Mouse (Mus musculus): ENCODE results near the gene Slc7a12. TPM values are rescaled to one million over a fixed set of nuclear protein-coding genes. Genes with fewer than 3 reads are reported as not detected.

The Slc7a12 gene
- polyA plus RNA-seq (2014; fragmentation: Nextera tagmentation; extraction: Ambion mirVana) = not detected in 2 replicates

- no peak for DNase-seq (ENCODE audit: low spot score)
- Histone ChIP-seq H3K27ac (ENCODE audit: low read depth, low read length) (no peak within 1 kb of the TSS), H3K36me3 (ENCODE audit: control insufficient read depth, insufficient read depth, low read length) (no peaks in the 10 kb centered on the region), H3K4me3 (ENCODE audit: low read depth, low read length) (no peak within 1 kb of the TSS), H3K27me3 (replicated peaks; ENCODE audit: control insufficient read depth, insufficient read depth, low read length) (no peaks in the 10 kb centered on the region), H3K9ac (ENCODE audit: low read length) (no peak within 1 kb of the TSS), H3K4me2 (ENCODE audit: low read length) (no peak within 1 kb of the TSS), H3K4me1 (ENCODE audit: control insufficient read depth, insufficient read depth, low read length) (no peaks in the 10 kb centered on the region), H3K9me3 (replicated peaks; ENCODE audit: control insufficient read depth, low read length) (no peaks in the 10 kb centered on the region)
- ATAC-seq = no peak
These were observed at the start of gene Slc7a12 for GRCm38 (mm10) chr3:14480397-14480796. TSS of gene Slc7a12 (plus strand) at chr3:14480697.

GRCm38 (mm10) chr3:14432381-14432780 lies 48.1 kb upstream of the Slc7a12 start:
- Histone ChIP-seq H3K27ac (ENCODE audit: low read depth, low read length) (no peak overlapping the region), H3K27me3 (replicated peaks; ENCODE audit: control insufficient read depth, insufficient read depth, low read length) (no peaks in the 10 kb centered on the region), H3K4me3 (ENCODE audit: low read depth, low read length) (no peak overlapping the region), H3K4me1 (ENCODE audit: control insufficient read depth, insufficient read depth, low read length) (no peaks in the 10 kb centered on the region), H3K36me3 (ENCODE audit: control insufficient read depth, insufficient read depth, low read length) (no peaks in the 10 kb centered on the region), H3K9ac (ENCODE audit: low read length) (no peak overlapping the region), H3K9me3 (replicated peaks; ENCODE audit: control insufficient read depth, low read length) (no peaks in the 10 kb centered on the region), H3K4me2 (ENCODE audit: low read length) (no peak overlapping the region)
- DNase-seq (ENCODE audit: low spot score) = no peak
- WGBS = 84% methylated on average over 1 of the region's 1 CpGs
- ATAC-seq = no peak

- ATAC-seq = no peak
- Histone ChIP-seq H3K9me3 (replicated peaks; ENCODE audit: control insufficient read depth, low read length) (no peaks in the 10 kb centered on the region), H3K4me1 (ENCODE audit: control insufficient read depth, insufficient read depth, low read length) (no peaks in the 10 kb centered on the region), H3K36me3 (ENCODE audit: control insufficient read depth, insufficient read depth, low read length) (no peaks in the 10 kb centered on the region), H3K27me3 (replicated peaks; ENCODE audit: control insufficient read depth, insufficient read depth, low read length) (no peaks in the 10 kb centered on the region), H3K4me3 (ENCODE audit: low read depth, low read length) (no peak overlapping the region), H3K4me2 (ENCODE audit: low read length) (no peak overlapping the region), H3K27ac (ENCODE audit: low read depth, low read length) (no peak overlapping the region), H3K9ac (ENCODE audit: low read length) (no peak overlapping the region)
- no peak for DNase-seq (ENCODE audit: low spot score)
- WGBS = 95% methylated on average over 4 of the region's 4 CpGs
These were observed 34.5 kb upstream of the Slc7a12 start for GRCm38 (mm10) chr3:14446015-14446414.

GRCm38 (mm10) chr3:14446691-14447090 lies 33.8 kb upstream of the Slc7a12 start:
- no peaks in the 10 kb centered on the region for H3K27me3 ChIP-seq (replicated peaks; ENCODE audit: control insufficient read depth, insufficient read depth, low read length)
- H3K4me1 ChIP-seq (ENCODE audit: control insufficient read depth, insufficient read depth, low read length) = no peaks in the 10 kb centered on the region
- DNase-seq (ENCODE audit: low spot score) (no peak), ATAC-seq (no peak)
- H3K9ac ChIP-seq (ENCODE audit: low read length) = no peak overlapping the region
- WGBS = 90% methylated on average over 4 of the region's 4 CpGs
- no peak overlapping the region for H3K4me3 ChIP-seq (ENCODE audit: low read depth, low read length)
- H3K9me3 ChIP-seq (replicated peaks; ENCODE audit: control insufficient read depth, low read length) = no peaks in the 10 kb centered on the region
- no peak overlapping the region for H3K4me2 ChIP-seq (ENCODE audit: low read length)
- no peak overlapping the region for H3K27ac ChIP-seq (ENCODE audit: low read depth, low read length)
- H3K36me3 ChIP-seq (ENCODE audit: control insufficient read depth, insufficient read depth, low read length) = no peaks in the 10 kb centered on the region

Other genes starting within 250 kb of the Slc7a12 start
- gene 1810022K09Rik, start 130.6 kb downstream of the Slc7a12 start, polyA plus RNA-seq (2014; fragmentation: Nextera tagmentation; extraction: Ambion mirVana) = 348 and 375 TPM in 2 replicates
- gene Car13, start 161.0 kb downstream of the Slc7a12 start, polyA plus RNA-seq (2014; fragmentation: Nextera tagmentation; extraction: Ambion mirVana) = 1.5 TPM in 2 replicates